Mouse (Mus musculus) 416B (cell line): ENCODE data around the gene Clba1.
A peak's percentile ranks its signal among the peaks of the same experiment; 100 is the strongest.

Source experiments
- DNase-seq: peaks from one replicate; pipeline ENCODE4 v3.0.0; 2011; ENCODE audit warnings: low read depth

Clba1 gene

GRCm38 (mm10) chr12:112808587-112809364, at the start of gene Clba1:
TSS of gene Clba1 (plus strand) at chr12:112808937.
- peak; percentile 91 for DNase-seq

GRCm38 (mm10) chr12:112759471-112759870, 49.3 kb upstream of the Clba1 start:
- DNase-seq: no peak

- peak; percentile 72 for DNase-seq
Measured at GRCm38 (mm10) chr12:112760154-112760926, 48.4 kb upstream of the Clba1 start, which contains the start of gene Pld4. TSS of gene Pld4 (plus strand) at chr12:112760655.

DNA sequence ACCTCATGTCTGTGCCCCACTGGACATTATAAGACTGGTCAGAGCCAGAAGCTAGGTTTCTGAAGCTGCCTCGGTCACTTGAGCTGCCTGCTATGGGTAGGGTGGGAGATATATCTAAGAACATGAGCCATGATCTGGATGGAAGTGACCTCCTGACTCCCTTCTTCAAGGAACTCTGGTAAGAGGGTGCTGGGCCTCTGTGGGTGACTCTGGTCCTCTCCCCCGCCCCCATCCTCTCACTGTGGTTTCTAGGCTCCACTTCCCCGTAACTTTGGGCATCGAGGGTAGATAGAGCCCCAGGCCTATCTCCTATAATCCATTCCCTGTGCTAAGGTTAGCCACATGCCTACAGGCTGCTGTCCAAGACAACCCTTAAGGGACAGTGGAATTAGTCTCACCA, 47.3 kb upstream of the Clba1 start:
- DNase-seq: no peak

DNA sequence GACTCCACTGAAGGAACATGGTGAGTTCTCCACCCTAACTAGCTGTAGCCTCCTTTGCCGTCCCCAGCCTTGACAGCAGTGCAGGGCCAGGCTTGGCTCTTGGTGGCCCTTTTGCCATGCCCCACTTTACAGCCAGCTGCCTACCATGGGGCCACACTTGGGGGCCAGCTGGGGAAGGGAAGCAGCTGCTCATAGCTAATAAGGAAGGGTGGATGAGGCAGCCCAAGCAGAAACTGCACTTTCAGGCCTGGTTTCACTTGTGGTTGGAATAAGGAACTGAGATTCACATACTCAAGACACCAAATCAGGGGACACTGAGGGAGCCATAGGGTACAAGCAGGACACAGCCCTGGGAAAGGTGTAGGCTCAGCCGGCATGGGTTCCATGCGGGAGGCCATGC, 46.7 kb upstream of the Clba1 start:
- peak; percentile 48 for DNase-seq

DNA sequence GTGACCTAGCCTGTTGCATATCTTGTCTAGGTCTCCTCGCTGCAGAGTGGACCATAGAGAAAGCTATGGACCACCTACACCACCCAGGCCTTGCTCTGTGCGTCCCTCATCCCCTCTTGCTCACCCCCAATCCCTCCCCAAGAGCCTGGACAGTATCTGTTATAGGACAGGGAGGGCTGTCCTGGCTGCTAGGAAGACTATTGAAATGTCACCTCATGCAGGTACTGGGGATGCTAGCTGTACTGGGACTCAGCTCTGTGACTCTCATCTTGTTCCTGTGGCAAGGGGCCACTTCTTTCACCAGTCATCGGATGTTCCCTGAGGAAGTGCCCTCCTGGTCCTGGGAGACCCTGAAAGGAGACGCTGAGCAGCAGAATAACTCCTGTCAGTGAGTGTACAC, 45.6 kb upstream of the Clba1 start:
- DNase-seq: no peak

DNA sequence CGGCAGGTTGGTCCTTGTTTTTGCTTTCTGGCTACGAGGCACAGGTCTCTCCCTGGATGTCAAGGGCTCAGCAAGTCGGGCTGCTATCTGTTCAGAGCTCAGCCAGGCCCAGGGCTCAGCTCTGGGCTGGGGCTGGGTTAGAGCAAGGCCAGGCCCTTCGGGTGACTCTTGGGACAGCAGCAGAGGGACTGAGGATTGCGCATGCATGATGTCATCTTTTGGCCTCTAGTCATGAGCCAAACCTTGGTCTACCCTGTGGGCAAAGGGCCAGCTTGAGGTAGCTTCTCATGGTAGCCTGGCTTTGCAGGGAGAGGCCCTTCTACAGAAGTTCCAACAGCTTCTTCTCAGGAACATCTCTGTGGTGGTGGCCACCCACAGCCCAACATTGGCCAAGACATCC, 44.6 kb upstream of the Clba1 start:
- peak; percentile 32 for DNase-seq

DNA sequence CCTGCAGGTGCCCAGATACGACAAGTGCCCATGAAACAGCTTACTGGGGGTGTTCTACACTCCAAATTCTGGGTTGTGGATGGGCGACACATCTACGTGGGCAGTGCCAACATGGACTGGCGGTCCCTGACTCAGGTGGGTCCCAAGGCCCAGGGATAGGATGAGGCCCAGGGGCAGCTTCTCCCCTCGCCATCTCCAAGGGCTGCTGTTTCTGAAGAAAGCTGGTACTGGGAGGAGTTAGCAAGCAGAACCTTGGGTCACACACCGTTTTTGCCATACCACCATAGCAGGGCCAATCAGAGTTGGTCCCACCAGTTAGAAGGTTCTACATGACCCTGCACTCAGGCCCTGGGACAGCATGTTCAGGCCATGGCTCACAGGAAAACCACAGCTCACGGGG, 43.7 kb upstream of the Clba1 start:
- no peak for DNase-seq

- DNase-seq: no peak
Measured at GRCm38 (mm10) chr12:112766586-112766985, 42.2 kb upstream of the Clba1 start.

- no peak for DNase-seq
Measured at GRCm38 (mm10) chr12:112767036-112767890, 41.5 kb upstream of the Clba1 start.

DNA sequence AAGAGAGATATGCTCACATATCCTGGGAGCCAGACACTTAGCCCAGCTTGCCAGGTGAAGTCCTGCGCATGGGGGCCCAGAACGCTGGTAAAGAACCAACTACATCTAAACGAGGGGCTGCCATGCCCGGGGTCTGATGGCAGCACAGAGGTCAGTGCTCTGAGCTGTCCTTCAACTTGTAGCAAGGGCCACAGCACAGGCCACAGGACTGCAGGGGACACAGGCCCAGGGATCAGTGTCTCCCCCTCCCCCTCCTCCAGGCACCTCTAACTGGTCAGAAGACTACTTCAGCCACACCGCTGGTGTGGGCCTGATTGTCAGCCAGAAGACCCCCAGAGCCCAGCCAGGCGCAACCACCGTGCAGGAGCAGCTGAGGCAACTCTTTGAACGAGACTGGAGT, 40.6 kb upstream of the Clba1 start:
- no peak for DNase-seq

- peak; percentile 66 for DNase-seq
Measured at GRCm38 (mm10) chr12:112769031-112769430, 39.7 kb upstream of the Clba1 start.

DNA sequence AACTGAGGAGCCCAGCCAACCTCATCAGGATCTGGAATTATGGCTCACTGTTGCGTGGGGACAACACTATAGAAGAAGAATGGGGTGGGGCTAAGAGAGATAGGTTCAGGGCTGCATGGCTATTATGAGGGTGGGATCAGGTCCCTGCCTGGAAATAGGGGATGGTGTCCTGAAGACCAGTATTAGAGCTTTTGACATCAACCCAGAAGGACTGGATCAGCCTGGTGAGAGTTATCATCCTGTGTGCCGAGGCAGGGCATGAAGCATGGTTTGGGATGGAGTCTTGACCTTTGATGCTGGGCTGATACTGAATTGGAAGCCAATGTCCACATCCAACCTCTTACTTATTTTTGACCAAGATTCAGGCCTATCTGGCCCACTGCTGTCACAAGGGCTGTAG, 39.0 kb upstream of the Clba1 start:
- no peak for DNase-seq

- no peak for DNase-seq
Measured at GRCm38 (mm10) chr12:112770396-112770795, 38.3 kb upstream of the Clba1 start.

DNA sequence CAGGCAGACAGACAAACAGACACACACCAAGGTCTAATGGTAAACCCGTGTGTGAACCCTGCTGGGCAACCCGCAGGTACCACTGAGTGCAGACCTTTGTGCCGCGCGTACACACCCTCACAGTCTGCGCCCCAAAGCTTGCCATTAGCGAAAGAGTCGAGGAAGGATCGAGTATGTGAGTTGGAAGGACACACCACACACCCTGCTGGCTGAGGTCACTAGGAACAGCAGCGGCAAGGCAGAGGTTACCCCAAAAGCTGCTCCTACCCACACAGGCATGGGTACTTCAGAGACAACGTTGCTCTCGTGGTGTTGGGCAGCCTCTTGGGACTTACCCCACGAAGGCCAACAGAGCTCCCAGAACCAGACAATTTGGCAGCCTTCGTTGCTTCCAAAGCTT, 36.4 kb upstream of the Clba1 start:
- no peak for DNase-seq

DNA sequence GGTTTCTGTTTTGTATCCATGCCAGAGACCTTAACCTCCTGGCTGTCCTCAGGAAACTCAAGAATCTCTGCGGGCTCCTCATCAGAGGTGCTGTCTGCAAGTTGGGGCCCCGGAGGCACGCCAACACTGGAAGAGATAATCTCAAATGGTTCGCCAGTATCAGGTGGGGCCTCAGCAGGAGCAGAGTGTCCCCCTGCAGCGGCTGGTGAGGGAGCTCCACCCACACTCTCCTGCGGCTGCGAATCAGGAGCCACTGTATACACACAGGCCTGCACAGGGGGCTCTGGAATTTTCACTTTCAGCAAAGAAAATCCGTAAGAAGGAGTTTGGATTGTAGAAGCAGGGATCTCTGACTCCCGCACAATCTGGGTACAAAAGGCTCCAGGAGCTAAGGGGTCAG, 35.4 kb upstream of the Clba1 start:
- DNase-seq: no peak

DNA sequence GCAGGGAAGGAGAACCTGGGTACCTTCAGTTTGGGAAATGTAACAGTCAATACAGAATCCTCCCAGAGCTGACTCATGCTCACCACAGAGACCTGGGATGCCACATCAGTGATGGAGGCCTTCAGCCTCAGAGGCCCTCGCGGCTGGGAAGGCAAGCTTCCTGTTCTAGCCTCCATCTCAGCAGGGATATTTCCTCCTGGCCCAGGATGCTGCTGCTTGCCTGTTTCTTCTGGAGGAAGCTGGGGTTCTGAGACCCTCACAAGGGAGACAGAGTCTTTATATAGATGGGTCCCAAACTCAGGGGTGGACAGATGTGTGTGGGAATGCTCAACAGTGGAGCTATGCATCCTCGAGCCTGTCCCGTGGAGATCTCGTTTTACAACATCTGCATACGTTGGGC, 34.7 kb upstream of the Clba1 start:
- DNase-seq: no peak

DNA sequence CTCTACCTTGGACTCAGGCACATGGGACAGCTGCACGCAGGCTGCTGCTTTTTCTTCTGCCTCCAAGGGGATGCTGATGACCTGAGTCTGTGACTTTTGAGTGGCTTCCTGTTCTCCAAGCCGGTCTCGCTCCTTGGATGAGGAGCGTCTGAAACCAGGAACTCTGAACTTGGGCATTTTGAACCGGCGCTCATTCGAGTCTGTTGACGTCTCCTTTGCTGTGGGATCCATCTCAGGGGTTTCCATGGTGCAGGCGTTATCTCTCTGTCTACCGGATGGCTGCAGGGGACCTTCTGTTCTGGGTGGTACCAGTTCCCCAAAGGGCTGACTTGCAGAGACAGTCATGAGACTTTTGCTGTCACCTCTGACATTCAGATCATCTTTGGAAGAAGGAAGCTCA, 34.3 kb upstream of the Clba1 start:
- DNase-seq: no peak

GRCm38 (mm10) chr12:112791026-112791425, 17.7 kb upstream of the Clba1 start:
- no peak for DNase-seq

DNA sequence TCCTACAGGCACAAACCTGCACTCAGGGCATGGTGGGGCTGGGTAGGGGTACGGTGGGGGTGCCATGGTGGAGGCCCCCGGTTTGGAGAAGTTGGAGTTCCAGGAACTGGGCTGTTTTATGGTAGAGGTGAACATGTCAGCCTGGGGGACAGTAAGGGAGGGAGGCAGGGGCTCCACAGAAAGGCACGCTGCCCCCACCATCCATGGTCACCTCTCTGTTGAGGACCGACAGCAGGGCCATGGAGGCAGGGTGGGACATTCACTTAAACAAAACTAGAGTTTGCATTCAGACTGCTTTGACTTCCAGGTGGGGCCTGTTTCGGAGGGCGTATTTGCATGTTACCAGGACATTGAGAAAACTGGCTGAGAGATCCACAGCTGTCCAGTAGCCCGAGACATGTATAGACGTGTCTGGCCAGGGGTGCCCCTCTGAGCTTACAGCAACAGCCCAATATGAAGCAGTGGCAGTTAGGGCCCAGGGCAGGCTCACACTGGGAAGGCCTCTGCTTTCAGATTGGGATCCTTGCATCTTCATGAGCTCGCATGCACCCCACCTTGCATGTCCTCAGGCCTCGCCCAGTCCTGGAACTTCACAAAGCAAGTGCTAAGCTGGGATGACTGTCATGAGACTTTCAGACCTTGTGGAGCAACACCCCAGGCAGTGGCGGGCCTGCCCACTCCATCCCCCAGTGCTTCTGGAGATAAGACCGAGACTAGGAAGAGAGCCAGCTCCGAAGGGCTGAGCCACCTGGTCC, 15.0 kb upstream of the Clba1 start:
- DNase-seq: peak; percentile 36

GRCm38 (mm10) chr12:112794356-112794816, 14.4 kb upstream of the Clba1 start:
- DNase-seq: no peak

DNA sequence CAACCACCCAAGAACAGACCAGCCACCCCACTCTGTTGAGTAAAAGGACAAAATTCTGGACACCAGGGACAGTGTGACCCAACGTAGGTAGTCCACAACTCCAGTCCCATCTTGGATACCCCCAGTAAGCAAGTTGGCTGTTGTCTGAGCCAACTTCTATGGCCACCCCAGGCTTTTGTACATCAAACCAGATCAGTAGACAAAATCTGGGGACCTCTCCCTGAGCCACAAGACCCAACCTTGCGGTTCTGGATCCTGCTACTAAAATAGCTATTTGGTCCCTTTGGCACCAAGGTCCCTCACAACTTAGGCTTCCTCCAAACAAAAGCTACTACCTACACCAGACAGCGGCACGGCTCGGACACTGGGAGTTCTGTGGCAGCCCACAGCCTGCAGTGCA, 13.7 kb upstream of the Clba1 start:
- no peak for DNase-seq
